In genomic region chr5:92348794-92349413, GRCm38 (mm10) we compare ENCODE assay signal across 8 mouse cellular contexts. TPM values are rescaled to one million over a fixed set of nuclear protein-coding genes. Genes with fewer than 3 reads are reported as not detected.
DNase-seq lines count a peak whose midpoint lies in the region; ATAC-seq and TF ChIP-seq lines count a peak whose summit lies in the region.

Cxcl10 (minus strand) TSS chr5:92348889.

- no peak for TF ChIP-seq CTCF in brain, embryonic 14.5 days (IDR thresholded peaks at IDR 0.05; ENCODE audit: borderline replicate concordance, extremely low read depth, insufficient read depth, insufficient read length)

- H3K9ac ChIP-seq in intestine, embryonic 16.5 days (ENCODE audit: low read depth, low read length): no peak within 1 kb of the TSS
- H3K9ac ChIP-seq in liver, embryonic 16.5 days (ENCODE audit: low read depth, low read length): peak within 1 kb of the TSS; percentile 34; the same call in 1 of the 2 replicates

- peak; percentile 39 for DNase-seq in ovary, adult 18-20 months (ENCODE audit: low spot score)
- no peak for DNase-seq in ovary, postnatal 36 days (ENCODE audit: low spot score)
- DNase-seq in brain, embryonic 14.5 days (ENCODE audit: low read depth): peak; percentile 73
- DNase-seq in gastrocnemius, postnatal 14 days: peak; percentile 32
- DNase-seq in neural tube, embryonic 10.5 days (ENCODE audit: extremely low spot score, low spot score): peak; percentile 27
- DNase-seq in thymus, postnatal 36 days: peak; percentile 49 to 51

- H3K27ac ChIP-seq in intestine, embryonic 16.5 days (ENCODE audit: low read length): no peak within 1 kb of the TSS
- H3K27ac ChIP-seq in liver, embryonic 16.5 days (ENCODE audit: low read length): no peak within 1 kb of the TSS

- intact Hi-C loops in gastrocnemius, postnatal 14 days (cut with DNase I; ENCODE audit: low total_unique reads): no loop called here

- peaks cover 10% of the 10 kb centered on the region for H3K4me1 ChIP-seq in intestine, embryonic 16.5 days (ENCODE audit: control insufficient read depth, insufficient read depth, low read length)
- H3K4me1 ChIP-seq in liver, embryonic 16.5 days (ENCODE audit: control insufficient read depth, low read depth, low read length): peaks cover 14% of the 10 kb centered on the region

- no peaks in the 10 kb centered on the region for H3K27me3 ChIP-seq in intestine, embryonic 16.5 days (replicated peaks; ENCODE audit: control insufficient read depth, insufficient read depth, low read length)
- no peaks in the 10 kb centered on the region for H3K27me3 ChIP-seq in liver, embryonic 16.5 days (ENCODE audit: control insufficient read depth, insufficient read depth, low read depth, low read length)

- peak within 1 kb of the TSS; percentile 48 for H3K4me2 ChIP-seq in intestine, embryonic 16.5 days (ENCODE audit: low read depth, low read length)
- peak within 1 kb of the TSS; percentile 60 for H3K4me2 ChIP-seq in liver, embryonic 16.5 days (ENCODE audit: low read depth, low read length)

- no peaks in the 10 kb centered on the region for H3K9me3 ChIP-seq in intestine, embryonic 16.5 days (ENCODE audit: control insufficient read depth, low read length)
- H3K9me3 ChIP-seq in liver, embryonic 16.5 days (replicated peaks; ENCODE audit: control insufficient read depth, low read length): no peaks in the 10 kb centered on the region

- peak; percentile 89 for ATAC-seq in intestine, embryonic 16.5 days
- peak; percentile 86 for ATAC-seq in liver, embryonic 16.5 days (ENCODE audit: low read depth)

- no peak for TF ChIP-seq POLR2A in brain, embryonic 14.5 days (IDR thresholded peaks at IDR 0.05; ENCODE audit: borderline replicate concordance, extremely low read depth, insufficient read depth, insufficient read length, poor library complexity, severe bottlenecking)

- 10% methylated on average over 14 of the region's 14 CpGs for WGBS in intestine, embryonic 16.5 days
- 11% methylated on average over 14 of the region's 14 CpGs for WGBS in liver, embryonic 16.5 days (ENCODE audit: insufficient replicate concordance)

- no peaks in the 10 kb centered on the region for H3K36me3 ChIP-seq in intestine, embryonic 16.5 days (ENCODE audit: control insufficient read depth, insufficient read depth, low read length)
- no peaks in the 10 kb centered on the region for H3K36me3 ChIP-seq in liver, embryonic 16.5 days (ENCODE audit: control insufficient read depth, insufficient read depth)

- peak within 1 kb of the TSS; percentile 36 for H3K4me3 ChIP-seq in intestine, embryonic 16.5 days (ENCODE audit: low read length)
- peak within 1 kb of the TSS; percentile 30 for H3K4me3 ChIP-seq in liver, embryonic 16.5 days (ENCODE audit: low read depth, low read length)

RNA-seq across cellular contexts. Expression of gene Cxcl10, which starts in this region (rescaled TPM):
- 0.69 and 0.70 TPM in 2 replicates for polyA plus RNA-seq in brain, embryonic 14.5 days (2012; rRNA removed)
- total RNA-seq in gastrocnemius, postnatal 14 days (2021): under 1 TPM; 0.29 to 0.51 TPM
- 2.0 and 3.3 TPM in 2 replicates for polyA plus RNA-seq in intestine, embryonic 16.5 days (2015; fragmentation: Nextera tagmentation; extraction: Ambion mirVana)
- 3.5 and 3.8 TPM in 2 replicates for polyA plus RNA-seq in liver, embryonic 16.5 days (2015; fragmentation: Nextera tagmentation; extraction: Ambion mirVana)

Comparison
In these comparisons a context has a peak if more than half of its experiments do, and no peak if none do; other contexts are left out.
1. Peak in DNase-seq in brain, embryonic 14.5 days; RNA of the gene not detected or under 1 TPM.
2. Peak in DNase-seq in gastrocnemius, postnatal 14 days; RNA of the gene not detected or under 1 TPM.